Mouse (Mus musculus) stomach, embryonic 16.5 days (tissue): Measurements from ENCODE around the gene Gan. TPM values are rescaled to one million over a fixed set of nuclear protein-coding genes. Genes with fewer than 3 reads are reported as not detected.

ENCODE experiments used
- ATAC-seq: fragments of 200-750 bp; cut with Nextera tagmentation; 2 replicates; pipeline ENCODE4 v1.8.0; 2017; ENCODE audit warnings: moderate number of reproducible peaks, moderate TSS enrichment; ENCODE audit not compliant: insufficient read depth, low FRiP score
- H3K27ac ChIP-seq: fragments of 300-500 bp; sonication (generic); 2 replicates; pipeline ENCODE4 v1.5.1; 2014; ENCODE audit warnings: low read length
- H3K27me3 ChIP-seq: fragments of 300-500 bp; sonication (generic); 2 replicates; pipeline ENCODE4 v1.6.1; 2014; ENCODE audit warnings: low read length, control low read depth, mixed read lengths; ENCODE audit not compliant: control insufficient read depth, insufficient read depth
- H3K36me3 ChIP-seq: fragments of 300-500 bp; sonication (generic); 2 replicates; pipeline ENCODE4 v1.6.1; 2014; ENCODE audit warnings: low read length; ENCODE audit not compliant: control insufficient read depth, insufficient read depth
- H3K4me1 ChIP-seq: fragments of 300-500 bp; sonication (generic); 2 replicates; pipeline ENCODE4 v1.6.1; 2014; ENCODE audit warnings: low read length, control low read depth, mixed read lengths; ENCODE audit not compliant: control insufficient read depth, insufficient read depth
- H3K4me2 ChIP-seq: fragments of 300-500 bp; sonication (generic); 2 replicates; pipeline ENCODE4 v1.6.1; 2014; ENCODE audit warnings: low read depth, low read length, mixed read lengths
- H3K4me3 ChIP-seq: fragments of 300-500 bp; sonication (generic); replicated peaks from 2 replicates; pipeline ENCODE4 v1.5.1; 2014; ENCODE audit warnings: mild to moderate bottlenecking, low read length
- H3K9ac ChIP-seq: fragments of 300-500 bp; sonication (generic); 2 replicates; pipeline ENCODE4 v1.6.1; 2014; ENCODE audit warnings: low read length
- H3K9me3 ChIP-seq: fragments of 300-500 bp; sonication (generic); replicated peaks from 2 replicates; pipeline ENCODE4 v1.6.1; 2016; ENCODE audit warnings: low read length, control low read depth; ENCODE audit not compliant: control insufficient read depth
- WGBS: fragments of 180-500 bp; shearing (Covaris S2); extraction: QIAGEN DNeasy Blood & Tissue Kit; methylation state at CpG from one replicate; pipeline ENCODE4 v1.1.7; 2014; 5-methylcytosine and 5-hydroxymethylcytosine counted together
- polyA plus RNA-seq: library from polyadenylated mRNA; unstranded; fragments of >200 nt; fragmentation: Nextera tagmentation; extraction: Ambion mirVana; gene quantifications from 2 replicates; pipeline ENCODE4 v1.2.1, GENCODE M21; 2015

Gene Gan
- polyA plus RNA-seq, 1 experiment from 2014 or later: 2.2 TPM

- Histone ChIP-seq H3K9me3 (no peaks in the 10 kb centered on the region), H3K4me1 (no peaks in the 10 kb centered on the region), H3K4me3 (peak overlapping the region; percentile 36), H3K27me3 (no peaks in the 10 kb centered on the region), H3K4me2 (peak overlapping the region; percentile 51), H3K36me3 (no peaks in the 10 kb centered on the region), H3K9ac (peak overlapping the region; percentile 64), H3K27ac (no peak overlapping the region)
- peak; percentile 93 for ATAC-seq
- 12% methylated on average over 9 of the region's 9 CpGs for WGBS
These were observed 66.7 kb downstream of the Gan start for GRCm38 (mm10) chr8:117224630-117225029.

- Histone ChIP-seq H3K9ac (no peak overlapping the region), H3K4me3 (no peak overlapping the region), H3K4me1 (no peaks in the 10 kb centered on the region), H3K36me3 (no peaks in the 10 kb centered on the region), H3K27ac (no peak overlapping the region), H3K9me3 (no peaks in the 10 kb centered on the region), H3K4me2 (no peak overlapping the region), H3K27me3 (no peaks in the 10 kb centered on the region)
- ATAC-seq: no peak
- WGBS: 84% methylated on average over 12 of the region's 12 CpGs
These were observed 68.4 kb downstream of the Gan start for GRCm38 (mm10) chr8:117226306-117226705.

GRCm38 (mm10) chr8:117227339-117227738 lies 69.4 kb downstream of the Gan start:
- Histone ChIP-seq H3K9ac (no peak overlapping the region), H3K9me3 (no peaks in the 10 kb centered on the region), H3K4me2 (no peak overlapping the region), H3K4me1 (no peaks in the 10 kb centered on the region), H3K36me3 (no peaks in the 10 kb centered on the region), H3K27ac (no peak overlapping the region), H3K4me3 (no peak overlapping the region), H3K27me3 (no peaks in the 10 kb centered on the region)
- no peak for ATAC-seq
- 82% methylated on average over 2 of the region's 2 CpGs for WGBS

DNA sequence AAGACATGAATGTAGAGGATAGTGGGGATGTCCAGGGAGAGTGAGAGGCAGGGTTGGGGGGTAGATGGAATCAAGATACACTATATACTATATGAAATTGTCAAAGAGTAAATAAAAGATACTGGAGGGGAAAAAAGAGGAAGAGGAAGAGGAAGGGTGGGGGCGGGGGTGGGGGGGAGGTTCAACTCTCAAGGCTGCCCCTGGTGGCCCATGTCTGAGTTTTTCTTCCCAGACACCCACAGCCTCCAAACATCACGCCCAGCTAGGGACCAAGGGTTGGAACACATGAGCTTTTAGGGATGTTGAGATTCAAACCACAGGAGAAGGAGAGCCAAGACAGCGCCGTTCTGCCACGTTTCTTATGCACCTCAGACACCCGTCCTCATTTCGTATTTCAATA lies 75.3 kb downstream of the Gan start:
- no peak for ATAC-seq
- no peak overlapping the region for H3K4me2 ChIP-seq

GRCm38 (mm10) chr8:117236531-117236930 lies 78.6 kb downstream of the Gan start:
- no peak overlapping the region for H3K9ac ChIP-seq
- WGBS: 95% methylated on average over 4 of the region's 4 CpGs
- H3K27me3 ChIP-seq: no peaks in the 10 kb centered on the region; the same call in 1 of the 2 replicates
- ATAC-seq: no peak
- H3K36me3 ChIP-seq: no peaks in the 10 kb centered on the region
- H3K27ac ChIP-seq: no peak overlapping the region
- no peak overlapping the region for H3K4me3 ChIP-seq
- no peak overlapping the region for H3K4me2 ChIP-seq
- no peaks in the 10 kb centered on the region for H3K9me3 ChIP-seq
- no peaks in the 10 kb centered on the region for H3K4me1 ChIP-seq

More for the DNA sequence above, 75.3 kb downstream of the Gan start:
- Histone ChIP-seq H3K36me3 (no peaks in the 10 kb centered on the region), H3K4me3 (no peak overlapping the region), H3K9ac (no peak overlapping the region), H3K4me1 (no peaks in the 10 kb centered on the region), H3K27me3 (no peaks in the 10 kb centered on the region; the same call in 1 of the 2 replicates), H3K27ac (no peak overlapping the region), H3K9me3 (no peaks in the 10 kb centered on the region)
- 80% methylated on average over 7 of the region's 7 CpGs for WGBS

DNA sequence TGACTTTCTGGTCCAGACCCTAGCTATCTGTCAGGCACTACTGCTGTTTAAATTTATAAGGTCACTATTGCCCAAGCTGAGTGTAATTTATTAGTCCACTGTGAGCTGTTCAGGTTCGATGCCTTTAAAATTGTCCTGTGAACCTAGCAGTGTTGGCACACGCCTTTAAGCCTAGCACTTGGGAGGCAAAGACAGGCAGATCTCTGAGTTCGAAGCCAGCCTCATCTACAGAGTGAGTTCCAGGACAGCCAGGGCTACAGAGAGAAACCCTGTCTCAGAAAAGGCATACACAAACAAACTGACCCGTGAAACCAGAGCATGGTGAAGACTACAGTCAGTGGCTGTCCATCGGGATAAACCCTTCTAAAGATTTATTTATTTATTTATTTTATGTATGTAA lies 82.4 kb downstream of the Gan start:
- H3K27me3 ChIP-seq: no peaks in the 10 kb centered on the region; the same call in 1 of the 2 replicates
- no peak overlapping the region for H3K9ac ChIP-seq
- H3K4me2 ChIP-seq: no peak overlapping the region
- no peak for ATAC-seq
- H3K9me3 ChIP-seq: no peaks in the 10 kb centered on the region
- H3K4me3 ChIP-seq: no peak overlapping the region
- H3K4me1 ChIP-seq: no peaks in the 10 kb centered on the region
- 80% methylated on average over 5 of the region's 5 CpGs for WGBS
- no peaks in the 10 kb centered on the region for H3K36me3 ChIP-seq
- no peak overlapping the region for H3K27ac ChIP-seq

GRCm38 (mm10) chr8:117240841-117241494 lies 83.0 kb downstream of the Gan start:
- Histone ChIP-seq H3K9me3 (no peaks in the 10 kb centered on the region), H3K4me3 (no peak overlapping the region), H3K36me3 (no peaks in the 10 kb centered on the region), H3K9ac (no peak overlapping the region), H3K27ac (no peak overlapping the region), H3K4me1 (no peaks in the 10 kb centered on the region), H3K27me3 (no peaks in the 10 kb centered on the region; the same call in 1 of the 2 replicates), H3K4me2 (no peak overlapping the region)
- no peak for ATAC-seq
- WGBS: 70% methylated on average over 5 of the region's 5 CpGs

GRCm38 (mm10) chr8:117241848-117242247 lies 83.9 kb downstream of the Gan start:
- Histone ChIP-seq H3K9ac (no peak overlapping the region), H3K4me1 (no peaks in the 10 kb centered on the region), H3K9me3 (no peaks in the 10 kb centered on the region), H3K4me3 (no peak overlapping the region), H3K27ac (no peak overlapping the region), H3K27me3 (no peaks in the 10 kb centered on the region; the same call in 1 of the 2 replicates), H3K36me3 (no peaks in the 10 kb centered on the region), H3K4me2 (no peak overlapping the region)
- WGBS: 46% methylated on average over 3 of the region's 3 CpGs
- ATAC-seq: no peak

GRCm38 (mm10) chr8:117242286-117242685 lies 84.4 kb downstream of the Gan start:
- Histone ChIP-seq H3K27me3 (no peaks in the 10 kb centered on the region; the same call in 1 of the 2 replicates), H3K9ac (no peak overlapping the region), H3K27ac (no peak overlapping the region), H3K36me3 (no peaks in the 10 kb centered on the region), H3K4me2 (no peak overlapping the region), H3K4me1 (no peaks in the 10 kb centered on the region), H3K4me3 (no peak overlapping the region), H3K9me3 (no peaks in the 10 kb centered on the region)
- ATAC-seq: no peak
- 70% methylated on average over 6 of the region's 6 CpGs for WGBS
